Mouse (Mus musculus): ENCODE results near the gene Upp2. TPM values are rescaled to one million over a fixed set of nuclear protein-coding genes. Genes with fewer than 3 reads are reported as not detected.

The Upp2 gene
- total RNA-seq, 1 experiment = 0.67 TPM

DNA sequence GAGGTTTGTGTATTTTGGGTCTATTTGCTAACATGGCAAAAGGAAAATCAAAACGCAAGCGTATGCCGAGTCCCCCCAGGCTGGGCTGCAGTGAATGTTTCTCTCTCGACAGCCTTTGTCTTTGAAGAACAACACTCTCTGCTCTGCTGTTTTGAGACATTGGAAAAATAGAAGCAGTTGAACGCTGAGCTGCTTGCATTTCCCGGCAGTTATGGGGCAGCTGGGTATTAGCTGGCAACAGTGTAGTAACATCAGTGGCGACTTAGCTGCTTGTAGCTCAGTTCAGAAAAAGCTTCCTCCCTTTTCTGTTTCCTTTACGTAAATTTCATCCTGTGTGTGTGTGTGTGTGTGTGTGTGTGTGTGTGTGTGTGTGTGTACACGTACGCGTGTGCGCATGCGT, 93.5 kb downstream of the Upp2 start:
- H3K4me1 ChIP-seq (ENCODE audit: control insufficient read depth in 2 of 2, insufficient read depth in 2 of 2, low read length in 2 of 2, poor library complexity in 1 of 2) = peaks cover 2 to 8% of the 10 kb centered on the region in 2 experiments; a peak in 2 of 4 replicates
- in situ Hi-C loops (cut with MboI; ENCODE audit: low sequenced_read_pairs in 2 of 2, unreplicated experiment in 2 of 2) = loop anchor here (5.0 to 25.0 kb wide), 5 partner anchors 183 to 623 kb away; partner anchors contain the start of genes Cytip (in 1 of the 2) and Gm17409 (in 1 of the 2)
- no peaks in the 10 kb centered on the region for H3K9me3 ChIP-seq (ENCODE audit: control insufficient read depth, insufficient read depth, low read depth, low read length)
- H3K9ac ChIP-seq (ENCODE audit: insufficient read depth, low read depth, low read length, poor library complexity, severe bottlenecking) = no peak overlapping the region
- no peak for TF ChIP-seq MAFK (IDR thresholded peaks at IDR 0.05; ENCODE audit: insufficient read depth, low read depth, low read length)
- TF ChIP-seq HCFC1 (IDR thresholded peaks at IDR 0.05; ENCODE audit: borderline replicate concordance, insufficient read depth, low read length) = no peak
- TF ChIP-seq ZC3H11A (IDR thresholded peaks at IDR 0.05; ENCODE audit: borderline replicate concordance, low read depth, low read length) = no peak
- TF ChIP-seq CHD2 (IDR thresholded peaks at IDR 0.05; ENCODE audit: low read depth, low read length) = no peak
- TF ChIP-seq ZNF384 (IDR thresholded peaks at IDR 0.05; ENCODE audit: low read depth, low read length) = no peak
- no peak overlapping the region for H3K27ac ChIP-seq (ENCODE audit: insufficient read depth, low read depth, low read length, poor library complexity, severe bottlenecking)
- H3K4me3 ChIP-seq (ENCODE audit: insufficient read depth in 1 of 2, low read depth in 1 of 2, low read length in 2 of 2, poor library complexity in 1 of 2, severe bottlenecking in 1 of 2) = no peak overlapping the region
- no peaks in the 10 kb centered on the region for H3K36me3 ChIP-seq (ENCODE audit: control insufficient read depth, insufficient read depth, low read length, poor library complexity, severe bottlenecking)
- DNase-seq (ENCODE audit: low read depth, low spot score) = no peak

DNA sequence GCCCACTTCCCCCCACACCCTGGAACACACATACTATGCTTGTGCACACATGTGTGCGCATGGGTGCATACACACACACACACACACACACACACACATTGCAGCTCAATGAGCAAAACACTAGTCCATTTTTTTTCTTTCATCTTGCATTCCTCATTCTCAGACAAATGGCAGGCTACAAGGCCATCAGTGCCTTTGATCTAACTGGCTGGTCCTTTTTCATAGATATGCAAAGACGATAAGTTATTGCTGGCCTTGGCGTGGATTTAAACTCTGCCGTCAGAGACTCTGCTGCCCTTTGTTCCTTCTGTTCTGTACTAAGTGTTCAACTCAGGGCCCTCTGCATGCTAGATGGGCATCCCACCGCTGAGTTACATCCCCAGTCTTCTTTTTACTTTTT, 94.0 kb downstream of the Upp2 start:
- H3K9me3 ChIP-seq (ENCODE audit: control insufficient read depth, insufficient read depth, low read depth, low read length) = no peaks in the 10 kb centered on the region
- DNase-seq (ENCODE audit: low read depth, low spot score) = no peak
- TF ChIP-seq ZC3H11A (IDR thresholded peaks at IDR 0.05; ENCODE audit: borderline replicate concordance, low read depth, low read length) (no peak), MAFK (IDR thresholded peaks at IDR 0.05; ENCODE audit: insufficient read depth, low read depth, low read length) (no peak), CHD2 (IDR thresholded peaks at IDR 0.05; ENCODE audit: low read depth, low read length) (no peak), ZNF384 (IDR thresholded peaks at IDR 0.05; ENCODE audit: low read depth, low read length) (no peak), HCFC1 (IDR thresholded peaks at IDR 0.05; ENCODE audit: borderline replicate concordance, insufficient read depth, low read length) (no peak)
- peaks cover 2 to 8% of the 10 kb centered on the region in 2 experiments; a peak in 2 of 4 replicates for H3K4me1 ChIP-seq (ENCODE audit: control insufficient read depth in 2 of 2, insufficient read depth in 2 of 2, low read length in 2 of 2, poor library complexity in 1 of 2)
- no peak overlapping the region for H3K27ac ChIP-seq (ENCODE audit: insufficient read depth, low read depth, low read length, poor library complexity, severe bottlenecking)
- no peaks in the 10 kb centered on the region for H3K36me3 ChIP-seq (ENCODE audit: control insufficient read depth, insufficient read depth, low read length, poor library complexity, severe bottlenecking)
- H3K9ac ChIP-seq (ENCODE audit: insufficient read depth, low read depth, low read length, poor library complexity, severe bottlenecking) = no peak overlapping the region
- no peak overlapping the region for H3K4me3 ChIP-seq (ENCODE audit: insufficient read depth in 1 of 2, low read depth in 1 of 2, low read length in 2 of 2, poor library complexity in 1 of 2, severe bottlenecking in 1 of 2)
- in situ Hi-C loops (cut with MboI; ENCODE audit: low sequenced_read_pairs in 2 of 2, unreplicated experiment in 2 of 2) = loop anchor here (5.0 to 25.0 kb wide), 5 partner anchors 184 to 624 kb away; partner anchors contain the start of genes Cytip (in 1 of the 2) and Gm17409 (in 1 of the 2)

DNA sequence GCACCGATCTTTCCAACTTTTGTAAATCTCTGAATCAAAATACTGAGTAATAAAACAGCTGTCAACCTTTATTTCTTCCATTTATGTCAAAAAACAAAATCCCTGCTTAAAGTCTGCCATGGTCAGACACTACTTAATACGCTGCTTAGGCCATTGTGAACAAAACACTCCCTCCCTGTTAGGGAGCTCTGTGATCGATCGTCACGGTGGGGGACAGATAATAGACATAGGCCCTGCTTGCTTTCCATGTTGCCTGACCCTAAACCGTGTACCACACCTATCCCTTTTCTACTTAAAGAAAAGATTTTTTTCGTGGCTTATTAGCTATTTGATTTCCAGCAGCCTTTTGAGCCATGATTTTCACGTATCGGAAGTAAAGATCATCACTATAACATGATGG, 95.6 kb downstream of the Upp2 start:
- TF ChIP-seq HCFC1 (IDR thresholded peaks at IDR 0.05; ENCODE audit: borderline replicate concordance, insufficient read depth, low read length) (no peak), ZNF384 (IDR thresholded peaks at IDR 0.05; ENCODE audit: low read depth, low read length) (no peak), ZC3H11A (IDR thresholded peaks at IDR 0.05; ENCODE audit: borderline replicate concordance, low read depth, low read length) (no peak), CHD2 (IDR thresholded peaks at IDR 0.05; ENCODE audit: low read depth, low read length) (no peak), MAFK (IDR thresholded peaks at IDR 0.05; ENCODE audit: insufficient read depth, low read depth, low read length) (no peak)
- H3K9ac ChIP-seq (ENCODE audit: insufficient read depth, low read depth, low read length, poor library complexity, severe bottlenecking) = no peak overlapping the region
- no peak overlapping the region for H3K4me3 ChIP-seq (ENCODE audit: insufficient read depth in 1 of 2, low read depth in 1 of 2, low read length in 2 of 2, poor library complexity in 1 of 2, severe bottlenecking in 1 of 2)
- no peaks in the 10 kb centered on the region for H3K9me3 ChIP-seq (ENCODE audit: control insufficient read depth, insufficient read depth, low read depth, low read length)
- no peaks in the 10 kb centered on the region for H3K36me3 ChIP-seq (ENCODE audit: control insufficient read depth, insufficient read depth, low read length, poor library complexity, severe bottlenecking)
- H3K4me1 ChIP-seq (ENCODE audit: control insufficient read depth in 2 of 2, insufficient read depth in 2 of 2, low read length in 2 of 2, poor library complexity in 1 of 2) = peaks cover 2 to 8% of the 10 kb centered on the region in 2 experiments; a peak in 2 of 4 replicates
- no peak overlapping the region for H3K27ac ChIP-seq (ENCODE audit: insufficient read depth, low read depth, low read length, poor library complexity, severe bottlenecking)
- DNase-seq (ENCODE audit: low read depth, low spot score) = no peak
- in situ Hi-C loops (cut with MboI; ENCODE audit: low sequenced_read_pairs in 2 of 2, unreplicated experiment in 2 of 2) = loop anchor here (5.0 to 25.0 kb wide), 5 partner anchors 185 to 625 kb away; partner anchors contain the start of genes Cytip (in 1 of the 2) and Gm17409 (in 1 of the 2)

DNA sequence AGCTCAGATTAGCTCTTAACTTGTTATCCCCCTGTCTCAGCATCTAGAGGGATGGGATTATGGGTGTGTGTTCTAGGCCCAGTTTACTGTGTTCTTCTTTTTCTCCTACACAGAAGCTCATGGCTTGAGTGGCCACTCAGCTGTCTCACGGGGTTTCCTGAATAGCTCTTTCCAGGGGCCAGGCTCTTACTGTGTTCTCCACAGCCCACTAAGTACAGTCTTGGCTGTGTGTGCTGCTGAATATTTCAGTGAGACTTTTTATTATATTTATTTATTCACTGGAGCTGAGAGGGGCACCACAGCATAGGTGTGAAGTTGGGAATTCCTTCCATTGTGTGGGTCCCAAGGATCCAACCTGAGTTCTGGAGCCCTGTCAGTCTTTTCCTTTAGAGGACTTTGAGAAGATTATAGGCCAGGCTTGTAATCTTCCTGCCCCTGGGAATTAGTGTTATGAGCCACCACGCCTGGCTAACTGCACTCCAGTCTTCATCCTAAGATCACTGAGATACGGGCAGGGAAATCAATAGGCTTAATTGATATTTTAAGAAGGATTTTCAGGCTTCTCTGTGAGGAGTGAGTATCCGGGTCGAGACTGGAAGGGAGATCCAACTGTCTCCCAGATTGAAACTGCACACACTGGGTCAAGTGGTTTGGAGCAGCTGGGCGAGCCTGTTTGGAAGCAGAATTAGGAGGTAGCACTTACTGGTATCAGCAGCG, 96.5 kb downstream of the Upp2 start:
- H3K9me3 ChIP-seq (ENCODE audit: control insufficient read depth, insufficient read depth, low read depth, low read length) = no peaks in the 10 kb centered on the region
- no peak for DNase-seq (ENCODE audit: low read depth, low spot score)
- peaks cover 2 to 8% of the 10 kb centered on the region in 2 experiments; a peak in 2 of 4 replicates for H3K4me1 ChIP-seq (ENCODE audit: control insufficient read depth in 2 of 2, insufficient read depth in 2 of 2, low read length in 2 of 2, poor library complexity in 1 of 2)
- in situ Hi-C loops (cut with MboI; ENCODE audit: low sequenced_read_pairs in 2 of 2, unreplicated experiment in 2 of 2) = loop anchor here (5.0 to 25.0 kb wide), 5 partner anchors 186 to 626 kb away; partner anchors contain the start of genes Cytip (in 1 of the 2) and Gm17409 (in 1 of the 2)
- H3K27ac ChIP-seq (ENCODE audit: insufficient read depth, low read depth, low read length, poor library complexity, severe bottlenecking) = no peak overlapping the region
- TF ChIP-seq MAFK (IDR thresholded peaks at IDR 0.05; ENCODE audit: insufficient read depth, low read depth, low read length) (no peak), HCFC1 (IDR thresholded peaks at IDR 0.05; ENCODE audit: borderline replicate concordance, insufficient read depth, low read length) (no peak), ZC3H11A (IDR thresholded peaks at IDR 0.05; ENCODE audit: borderline replicate concordance, low read depth, low read length) (no peak), CHD2 (IDR thresholded peaks at IDR 0.05; ENCODE audit: low read depth, low read length) (no peak)
- no peak overlapping the region for H3K4me3 ChIP-seq (ENCODE audit: insufficient read depth in 1 of 2, low read depth in 1 of 2, low read length in 2 of 2, poor library complexity in 1 of 2, severe bottlenecking in 1 of 2)
- H3K9ac ChIP-seq (ENCODE audit: insufficient read depth, low read depth, low read length, poor library complexity, severe bottlenecking) = no peak overlapping the region
- H3K36me3 ChIP-seq (ENCODE audit: control insufficient read depth, insufficient read depth, low read length, poor library complexity, severe bottlenecking) = no peaks in the 10 kb centered on the region
